Mouse (Mus musculus) myocyte (in vitro differentiated cells): ENCODE results near the gene Tirap.

Experiments used
- MAX ChIP-seq: IDR thresholded peaks from one replicate; pipeline ENCODE4 v1.6.1; 2011; ENCODE audit warnings: low read depth, mild to moderate bottlenecking, control low read depth
- POLR2A ChIP-seq: IDR thresholded peaks from one replicate; pipeline ENCODE4 v1.6.1; 2011; ENCODE audit warnings: low read depth, mild to moderate bottlenecking, control low read depth, moderate library complexity; ENCODE audit not compliant: insufficient read length
- POLR2AphosphoS2 ChIP-seq: IDR thresholded peaks from one replicate; pipeline ENCODE4 v1.6.1; 2011; ENCODE audit warnings: low read depth, control low read depth; ENCODE audit not compliant: insufficient read length
- REST ChIP-seq: IDR thresholded peaks from one replicate; pipeline ENCODE4 v1.6.1; 2011; ENCODE audit warnings: mild to moderate bottlenecking, control low read depth, moderate library complexity; ENCODE audit not compliant: insufficient read depth, insufficient read length
- SRF ChIP-seq: IDR thresholded peaks from one replicate; pipeline ENCODE4 v1.6.1; 2011; ENCODE audit warnings: low read depth; ENCODE audit not compliant: control insufficient read depth, insufficient read length

GRCm38 (mm10) chr9:35166144-35166797 is 33.8 kb downstream of the Tirap start:
- TF ChIP-seq SRF (no peak), POLR2A (no peak), MAX (no peak), POLR2AphosphoS2 (no peak), REST (no peak)
